Mouse (Mus musculus) CH12.LX (cell line): ENCODE results near the gene Guk1.

Source experiments
- BHLHE40 ChIP-seq: IDR thresholded peaks from 2 replicates; pipeline ENCODE4 v1.6.1; 2011; ENCODE audit warnings: mild to moderate bottlenecking, low read depth, low read length, improper control_type of control experiment
- CHD1 ChIP-seq: IDR thresholded peaks from 2 replicates; pipeline ENCODE4 v1.6.1; 2012; ENCODE audit warnings: low read depth, low read length, improper control_type of control experiment, inconsistent platforms
- CTCF ChIP-seq, 2 experiments: IDR thresholded peaks in 1 of 2; conservative IDR thresholded peaks in 1 of 2; 2 replicates each; pipeline ENCODE4 v1.5.1; 2011 to 2012; ENCODE audit warnings: low read depth in 2 of 2, low read length in 2 of 2, improper control_type of control experiment in 1 of 2, inconsistent platforms in 1 of 2, mild to moderate bottlenecking in 1 of 2, moderate library complexity in 1 of 2
- ELF1 ChIP-seq: IDR thresholded peaks from 2 replicates; pipeline ENCODE4 v1.6.1; 2014; ENCODE audit warnings: low read depth, mild to moderate bottlenecking, inconsistent platforms, low read length, improper control_type of control experiment
- EP300 ChIP-seq: IDR thresholded peaks from 2 replicates; pipeline ENCODE4 v1.6.1; 2011; ENCODE audit warnings: low read length, improper control_type of control experiment
- ETS1 ChIP-seq: conservative IDR thresholded peaks from 2 replicates; pipeline ENCODE4 v1.6.1; 2012; ENCODE audit warnings: low read depth, mild to moderate bottlenecking, inconsistent platforms, low read length, improper control_type of control experiment, moderate library complexity
- KAT2A ChIP-seq: IDR thresholded peaks from 2 replicates; pipeline ENCODE4 v1.6.1; 2012; ENCODE audit warnings: low read length, improper control_type of control experiment, inconsistent platforms; ENCODE audit not compliant: insufficient replicate concordance
- MAX ChIP-seq: IDR thresholded peaks from 2 replicates; pipeline ENCODE4 v1.6.1; 2011; ENCODE audit warnings: low read length, improper control_type of control experiment
- MAZ ChIP-seq: IDR thresholded peaks from 2 replicates; pipeline ENCODE4 v1.6.1; 2012; ENCODE audit warnings: low read depth, mild to moderate bottlenecking, inconsistent platforms, low read length, improper control_type of control experiment, moderate library complexity
- MXI1 ChIP-seq: IDR thresholded peaks from 2 replicates; pipeline ENCODE4 v1.6.1; 2011; ENCODE audit warnings: mild to moderate bottlenecking, low read depth, low read length, improper control_type of control experiment
- POLR2AphosphoS2 ChIP-seq: IDR thresholded peaks from 2 replicates; pipeline ENCODE4 v1.6.1; 2011; ENCODE audit warnings: low read depth, low read length, improper control_type of control experiment
- ZC3H11A ChIP-seq: IDR thresholded peaks from 2 replicates; pipeline ENCODE4 v1.6.1; 2012; ENCODE audit warnings: low read depth, mild to moderate bottlenecking, inconsistent platforms, low read length, improper control_type of control experiment
- ZKSCAN1 ChIP-seq: IDR thresholded peaks from 2 replicates; pipeline ENCODE4 v1.6.1; 2012; ENCODE audit warnings: low read depth, inconsistent platforms, low read length, improper control_type of control experiment, borderline replicate concordance

- no peak for TF ChIP-seq BHLHE40
- no peak for TF ChIP-seq EP300
- no peak for TF ChIP-seq MXI1
- TF ChIP-seq ZKSCAN1: no peak
- TF ChIP-seq KAT2A: no peak
- TF ChIP-seq MAX: no peak
- no peak for TF ChIP-seq ZC3H11A
- TF ChIP-seq CTCF (conservative IDR thresholded peaks at IDR 0.05 in 1 of 2, IDR thresholded peaks at IDR 0.05 in 1 of 2; ENCODE audit: low read depth in 2 of 2, low read length in 2 of 2): no peak
- no peak for TF ChIP-seq CHD1
- TF ChIP-seq POLR2AphosphoS2: no peak
- no peak for TF ChIP-seq ETS1
- TF ChIP-seq MAZ: no peak
- TF ChIP-seq ELF1: no peak
Measured at GRCm38 (mm10) chr11:59142962-59143361, 49.0 kb downstream of the Guk1 start.
